16 mouse cellular contexts compared by ENCODE assay signal in the genomic region with DNA sequence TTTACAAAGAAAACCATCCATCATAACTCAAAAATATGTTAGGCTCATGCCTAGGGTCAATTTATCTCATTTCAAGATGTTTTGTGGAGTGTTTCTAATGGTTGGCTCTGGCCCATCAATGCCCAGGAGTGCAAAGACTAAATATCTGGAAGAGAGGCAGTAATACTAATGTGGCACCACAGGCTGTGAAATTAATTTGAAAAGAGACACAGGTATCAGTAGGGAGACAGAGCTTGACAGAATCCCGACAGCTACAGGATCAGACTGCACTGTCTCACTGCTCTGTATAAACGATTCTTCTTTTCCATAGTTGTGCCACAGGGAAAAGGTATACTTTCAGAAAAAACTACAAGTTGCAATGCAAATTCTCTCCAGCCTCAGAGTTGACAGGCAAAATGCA.
"Had no signal": no experiment of that assay in that cellular context is flagged by ENCODE, and none has a peak within 500 bp of the region (broad histone marks: within the 10 kb centered on the region; RNA-seq: fewer than 3 reads in every experiment).

No protein-coding gene starts in this region.

- H3K4me3 ChIP-seq: liver, embryonic 13.5 days; liver, embryonic 15.5 days; lung, embryonic 15.5 days; megakaryocyte, embryonic 14.5 days; neural tube, embryonic 12.5 days had no signal

- H3K4me2 ChIP-seq: liver, embryonic 13.5 days; liver, embryonic 15.5 days; lung, embryonic 15.5 days; neural tube, embryonic 12.5 days had no signal

- ATAC-seq: liver, postnatal 0 days; lung, postnatal 0 days; midbrain, embryonic 16.5 days had no signal

- H3K9ac ChIP-seq: liver, embryonic 13.5 days; liver, embryonic 15.5 days; liver, postnatal 0 days; lung, embryonic 15.5 days; neural tube, embryonic 12.5 days had no signal

- DNase-seq: liver, embryonic 13.5 days; liver, postnatal 0 days; lung, adult 2 months; lung, postnatal 14 days; lung, postnatal 36 days; right cerebral cortex, postnatal 14 days; thymus, adult 18-20 months; thymus, postnatal 14 days; thymus, postnatal 36 days had no signal

- H3K9me3 ChIP-seq: liver, embryonic 13.5 days; liver, embryonic 15.5 days; lung, embryonic 15.5 days; megakaryocyte, embryonic 14.5 days; neural tube, embryonic 12.5 days had no signal

- H3K27ac ChIP-seq: liver, embryonic 13.5 days; liver, embryonic 15.5 days; lung, embryonic 15.5 days; macrophage; neural tube, embryonic 12.5 days had no signal

- H3K4me1 ChIP-seq: liver, embryonic 13.5 days; liver, embryonic 15.5 days; lung, embryonic 15.5 days; megakaryocyte, embryonic 14.5 days; neural tube, embryonic 12.5 days had no signal

- H3K27me3 ChIP-seq: liver, embryonic 13.5 days; liver, embryonic 15.5 days; lung, embryonic 15.5 days; neural tube, embryonic 12.5 days had no signal

- H3K36me3 ChIP-seq: liver, embryonic 13.5 days; liver, embryonic 15.5 days; lung, embryonic 15.5 days; neural tube, embryonic 12.5 days had no signal
